Mouse (Mus musculus) limb, embryonic 13.5 days (tissue): ENCODE data around the gene Armh1. TPM values are rescaled to one million over a fixed set of nuclear protein-coding genes. Genes with fewer than 3 reads are reported as not detected.
"Not testable (repeated sequence)": the region's sequence is repeated elsewhere in the genome, so short reads cannot be mapped to it uniquely, and the experiment has no call there.

Experiments
- ATAC-seq: fragments of 200-750 bp; cut with Nextera tagmentation; 2 replicates; pipeline ENCODE4 v1.8.0; 2017; ENCODE audit warnings: low read depth, moderate number of reproducible peaks, moderate TSS enrichment; ENCODE audit not compliant: low FRiP score
- H3K27ac ChIP-seq: fragments of 300-500 bp; sonication (generic); 2 replicates; pipeline ENCODE4 v1.5.1; 2015; ENCODE audit warnings: inconsistent platforms, mild to moderate bottlenecking, moderate library complexity
- H3K27me3 ChIP-seq: fragments of 300-500 bp; sonication (generic); 2 replicates; pipeline ENCODE4 v1.6.1; 2015; ENCODE audit warnings: mild to moderate bottlenecking, inconsistent platforms
- H3K36me3 ChIP-seq: fragments of 300-500 bp; sonication (generic); 2 replicates; pipeline ENCODE4 v1.6.1; 2015; ENCODE audit warnings: inconsistent platforms, mild to moderate bottlenecking, moderate library complexity
- H3K4me1 ChIP-seq: fragments of 300-500 bp; sonication (generic); 2 replicates; pipeline ENCODE4 v1.6.1; 2015; ENCODE audit warnings: inconsistent platforms
- H3K4me2 ChIP-seq: fragments of 300-500 bp; sonication (generic); replicated peaks from 2 replicates; pipeline ENCODE4 v1.6.1; 2015; ENCODE audit warnings: inconsistent platforms, mild to moderate bottlenecking, moderate library complexity
- H3K4me3 ChIP-seq: fragments of 300-500 bp; sonication (generic); 2 replicates; pipeline ENCODE4 v1.5.1; 2015; ENCODE audit warnings: moderate library complexity, mild to moderate bottlenecking, inconsistent platforms
- H3K9ac ChIP-seq: fragments of 300-500 bp; sonication (generic); 2 replicates; pipeline ENCODE4 v1.6.1; 2015; ENCODE audit warnings: mild to moderate bottlenecking, inconsistent platforms
- H3K9me3 ChIP-seq: fragments of 300-500 bp; sonication (generic); 2 replicates; pipeline ENCODE4 v1.6.1; 2016; ENCODE audit warnings: inconsistent platforms
- WGBS: fragments of 180-500 bp; shearing (Covaris S2); methylation state at CpG from one replicate; pipeline ENCODE4 v1.1.7; 2015; 5-methylcytosine and 5-hydroxymethylcytosine counted together
- polyA plus RNA-seq: library from polyadenylated mRNA; unstranded; fragments of >200 nt; fragmentation: Nextera tagmentation; extraction: Ambion mirVana; gene quantifications from 2 replicates; pipeline ENCODE4 v1.2.1, GENCODE M21; 2015

Armh1 gene
- polyA plus RNA-seq, 1 experiment from 2014 or later: 0.53 TPM

- Histone ChIP-seq H3K9me3 (no peaks in the 10 kb centered on the region), H3K4me2 (no peak overlapping the region), H3K27ac (no peak overlapping the region), H3K4me1 (0 out of 2 replicates have a peak, but pooled peaks cover 4% of the 10 kb centered on the region), H3K4me3 (no peak overlapping the region), H3K9ac (no peak overlapping the region), H3K27me3 (no peaks in the 10 kb centered on the region), H3K36me3 (no peaks in the 10 kb centered on the region)
- no peak for ATAC-seq
- WGBS: 45% methylated on average over 13 of the region's 13 CpGs
These were observed 10.4 kb upstream of the Armh1 start for GRCm38 (mm10) chr4:117262101-117262913.

- H3K9me3 ChIP-seq: no peaks in the 10 kb centered on the region
- no peak overlapping the region for H3K9ac ChIP-seq
- H3K27ac ChIP-seq: no peak overlapping the region
- no peak for ATAC-seq
- H3K4me3 ChIP-seq: no peak overlapping the region
- 0 out of 2 replicates have a peak, but pooled peaks cover 4% of the 10 kb centered on the region for H3K4me1 ChIP-seq
- 89% methylated on average over 2 of the region's 2 CpGs for WGBS
- H3K27me3 ChIP-seq: no peaks in the 10 kb centered on the region
- H3K36me3 ChIP-seq: no peaks in the 10 kb centered on the region
- H3K4me2 ChIP-seq: no peak overlapping the region
These were observed 9.3 kb upstream of the Armh1 start for GRCm38 (mm10) chr4:117261222-117261621.

- H3K36me3 ChIP-seq, ATAC-seq, H3K4me1 ChIP-seq, H3K9ac ChIP-seq, H3K27me3 ChIP-seq, H3K4me2 ChIP-seq, H3K4me3 ChIP-seq, H3K9me3 ChIP-seq, H3K27ac ChIP-seq: not testable (repeated sequence)
- 75% methylated on average over 6 of the region's 6 CpGs for WGBS
These were observed 8.0 kb upstream of the Armh1 start for GRCm38 (mm10) chr4:117259909-117260308.

- Histone ChIP-seq H3K9ac (no peak overlapping the region), H3K9me3 (no peaks in the 10 kb centered on the region), H3K4me3 (no peak overlapping the region), H3K27ac (no peak overlapping the region), H3K4me1 (peaks cover 25% of the 10 kb centered on the region), H3K36me3 (no peaks in the 10 kb centered on the region), H3K27me3 (no peaks in the 10 kb centered on the region), H3K4me2 (no peak overlapping the region)
- ATAC-seq: no peak
- 53% methylated on average over 6 of the region's 6 CpGs for WGBS
These were observed 2.7 kb upstream of the Armh1 start for GRCm38 (mm10) chr4:117254672-117255071.

GRCm38 (mm10) chr4:117254017-117254627 is 2.2 kb upstream of the Armh1 start:
- Histone ChIP-seq H3K9me3 (no peaks in the 10 kb centered on the region), H3K4me2 (no peak overlapping the region), H3K4me1 (peaks cover 25% of the 10 kb centered on the region), H3K4me3 (no peak overlapping the region), H3K27ac (no peak overlapping the region), H3K9ac (no peak overlapping the region), H3K27me3 (no peaks in the 10 kb centered on the region), H3K36me3 (no peaks in the 10 kb centered on the region)
- 73% methylated on average over 5 of the region's 5 CpGs for WGBS
- ATAC-seq: no peak

GRCm38 (mm10) chr4:117253218-117254016 is 1.5 kb upstream of the Armh1 start:
- Histone ChIP-seq H3K9me3 (no peaks in the 10 kb centered on the region), H3K36me3 (no peaks in the 10 kb centered on the region), H3K4me2 (no peak overlapping the region), H3K27ac (no peak overlapping the region), H3K4me3 (no peak overlapping the region), H3K4me1 (peaks cover 25% of the 10 kb centered on the region), H3K27me3 (no peaks in the 10 kb centered on the region), H3K9ac (no peak overlapping the region)
- no peak for ATAC-seq
- WGBS: 55% methylated on average over 12 of the region's 12 CpGs

GRCm38 (mm10) chr4:117252755-117253154 is 830 bp upstream of the Armh1 start:
- WGBS: 73% methylated on average over 5 of the region's 5 CpGs

GRCm38 (mm10) chr4:117252351-117252750 is 426 bp upstream of the Armh1 start:
- peak overlapping the region; percentile 70 for H3K4me2 ChIP-seq
- H3K27ac ChIP-seq: peak overlapping the region; percentile 88
- H3K4me1 ChIP-seq: peaks cover 25% of the 10 kb centered on the region
- no peaks in the 10 kb centered on the region for H3K27me3 ChIP-seq
- ATAC-seq: 0 out of 2 replicates have a peak, but pooled peaks have one; percentile 10
- H3K9me3 ChIP-seq: no peaks in the 10 kb centered on the region
- no peaks in the 10 kb centered on the region for H3K36me3 ChIP-seq
- peak overlapping the region; percentile 66 for H3K9ac ChIP-seq
- WGBS: 10% methylated on average over 5 of the region's 5 CpGs
- H3K4me3 ChIP-seq: peak overlapping the region; percentile 63

More at GRCm38 (mm10) chr4:117252755-117253154, 830 bp upstream of the Armh1 start:
- Histone ChIP-seq H3K27ac (peak overlapping the region; percentile 88; the same call in 1 of the 2 replicates), H3K4me2 (peak overlapping the region; percentile 70), H3K9ac (peak overlapping the region; percentile 66; the same call in 1 of the 2 replicates), H3K4me3 (peak overlapping the region; percentile 63), H3K9me3 (no peaks in the 10 kb centered on the region), H3K4me1 (peaks cover 25% of the 10 kb centered on the region), H3K36me3 (no peaks in the 10 kb centered on the region), H3K27me3 (no peaks in the 10 kb centered on the region)
- no peak for ATAC-seq

- H3K9ac ChIP-seq: no peak overlapping the region
- no peak overlapping the region for H3K27ac ChIP-seq
- WGBS: 91% methylated on average over 1 of the region's 1 CpGs
- H3K4me1 ChIP-seq: peaks cover 25% of the 10 kb centered on the region
- H3K27me3 ChIP-seq: no peaks in the 10 kb centered on the region
- no peak for ATAC-seq
- H3K4me3 ChIP-seq: peak overlapping the region; percentile 63
- peak overlapping the region; percentile 70 for H3K4me2 ChIP-seq
- H3K9me3 ChIP-seq: no peaks in the 10 kb centered on the region
- no peaks in the 10 kb centered on the region for H3K36me3 ChIP-seq
These were observed 943 bp downstream of the Armh1 start for GRCm38 (mm10) chr4:117250982-117251381.

- H3K4me3 ChIP-seq: no peak overlapping the region
- no peak overlapping the region for H3K9ac ChIP-seq
- no peak overlapping the region for H3K4me2 ChIP-seq
- H3K9me3 ChIP-seq: no peaks in the 10 kb centered on the region
- no peaks in the 10 kb centered on the region for H3K36me3 ChIP-seq
- no peak for ATAC-seq
- WGBS: 66% methylated on average over 6 of the region's 6 CpGs
- no peak overlapping the region for H3K27ac ChIP-seq
- no peaks in the 10 kb centered on the region for H3K27me3 ChIP-seq
- H3K4me1 ChIP-seq: peaks cover 10% of the 10 kb centered on the region; the same call in 1 of the 2 replicates
These were observed 11.1 kb downstream of the Armh1 start for GRCm38 (mm10) chr4:117240867-117241266.

GRCm38 (mm10) chr4:117239153-117239552 is 12.8 kb downstream of the Armh1 start:
- ATAC-seq: no peak
- Histone ChIP-seq H3K4me3 (no peak overlapping the region), H3K27ac (no peak overlapping the region), H3K27me3 (no peaks in the 10 kb centered on the region), H3K4me1 (peaks cover 14% of the 10 kb centered on the region; the same call in 1 of the 2 replicates), H3K9me3 (no peaks in the 10 kb centered on the region), H3K36me3 (no peaks in the 10 kb centered on the region), H3K9ac (no peak overlapping the region), H3K4me2 (no peak overlapping the region)
- 20% methylated on average over 2 of the region's 2 CpGs for WGBS

- H3K4me2 ChIP-seq: no peak overlapping the region
- no peaks in the 10 kb centered on the region for H3K9me3 ChIP-seq
- H3K4me1 ChIP-seq: peaks cover 14% of the 10 kb centered on the region; the same call in 1 of the 2 replicates
- H3K36me3 ChIP-seq: no peaks in the 10 kb centered on the region
- no peak for ATAC-seq
- H3K4me3 ChIP-seq: no peak overlapping the region
- no peak overlapping the region for H3K9ac ChIP-seq
- no peaks in the 10 kb centered on the region for H3K27me3 ChIP-seq
- no peak overlapping the region for H3K27ac ChIP-seq
- WGBS: 56% methylated on average over 4 of the region's 4 CpGs
These were observed 16.1 kb downstream of the Armh1 start for GRCm38 (mm10) chr4:117235822-117236221.
